Mouse (Mus musculus): ENCODE results near the gene Slc38a6.

DNA sequence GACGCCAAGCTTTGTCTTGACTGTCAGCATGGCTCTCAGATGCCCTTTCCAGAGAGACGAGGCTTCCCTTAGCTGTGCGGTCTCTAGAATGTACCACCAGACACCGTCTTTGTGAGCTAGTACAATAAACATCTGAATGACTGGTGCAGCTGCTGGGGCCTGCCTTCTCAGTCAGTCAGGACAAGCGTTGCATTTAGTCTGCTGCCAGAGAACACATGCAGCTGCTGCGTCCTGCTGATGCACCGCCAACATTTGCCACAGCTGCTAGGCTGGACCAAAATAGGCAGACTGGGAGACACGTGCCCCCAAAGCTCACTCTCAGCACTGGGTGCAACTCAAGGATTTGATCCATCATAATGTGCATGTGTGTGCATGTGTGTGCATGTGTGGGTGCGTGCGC is 44.6 kb upstream of the Slc38a6 start:
- TF ChIP-seq GATA1 (IDR thresholded peaks at IDR 0.05; ENCODE audit: low read length) (no peak), TAL1 (IDR thresholded peaks at IDR 0.05; ENCODE audit: low read length) (no peak)

Measured in erythroblast, embryonic 14.5 days (primary cell).